Mouse (Mus musculus): ENCODE data around the gene Haao. TPM values are rescaled to one million over a fixed set of nuclear protein-coding genes. Genes with fewer than 3 reads are reported as not detected.
A peak's percentile ranks its signal among the peaks of the same experiment; 100 is the strongest.

Gene Haao
- polyA plus RNA-seq, 1 experiment from 2014 or later, result 0.31 TPM

DNA sequence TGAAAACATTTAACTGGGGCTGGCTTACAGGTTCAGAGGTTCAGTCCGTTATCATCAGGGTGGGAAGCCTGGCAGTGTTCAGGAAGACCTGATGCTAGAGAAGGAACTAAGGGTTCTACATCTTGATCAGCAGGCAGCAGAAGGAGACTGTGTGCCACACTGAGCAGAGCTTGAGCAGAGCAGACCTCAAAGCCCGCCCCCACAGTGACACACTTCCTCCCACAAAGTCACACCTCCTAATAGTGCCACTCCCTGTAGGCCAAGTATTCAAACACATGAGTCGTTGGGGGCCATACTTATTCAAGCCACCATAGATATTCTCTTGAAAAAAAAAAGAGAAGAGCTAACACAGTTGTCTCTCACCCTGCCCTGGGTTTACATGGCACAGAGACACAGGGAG, 25.9 kb downstream of the Haao start:
- Histone ChIP-seq H3K4me2 (no peak overlapping the region), H3K36me3 (no peaks in the 10 kb centered on the region), H3K4me1 (replicated peaks) (peaks cover 17% of the 10 kb centered on the region), H3K27me3 (no peaks in the 10 kb centered on the region), H3K27ac (no peak overlapping the region), H3K4me3 (no peak overlapping the region), H3K9me3 (no peaks in the 10 kb centered on the region), H3K9ac (no peak overlapping the region)
- no peak for ATAC-seq (ENCODE audit: low FRiP score)
- 94% methylated on average over 3 of the region's 3 CpGs for WGBS

DNA sequence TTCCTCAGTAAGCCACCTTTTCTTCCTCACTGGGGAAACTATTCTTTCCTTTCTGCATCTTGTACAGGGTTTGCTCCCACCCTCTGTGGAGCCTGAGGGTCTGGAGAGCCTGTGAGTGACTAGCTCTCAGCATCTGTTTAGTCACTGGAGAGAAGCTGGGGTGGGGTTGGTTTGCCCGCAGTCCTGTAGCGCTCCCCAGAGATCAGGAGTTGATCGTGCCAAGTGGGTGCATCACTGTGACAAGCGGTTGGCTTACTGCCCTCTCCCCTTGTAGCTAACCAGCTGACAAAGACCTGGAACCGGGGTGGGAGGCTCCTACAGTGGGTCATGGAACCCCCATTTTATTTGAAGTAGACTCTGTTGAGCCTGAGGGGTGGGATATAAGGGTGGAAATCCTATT, 27.1 kb downstream of the Haao start:
- Histone ChIP-seq H3K9me3 (no peaks in the 10 kb centered on the region), H3K36me3 (no peaks in the 10 kb centered on the region), H3K4me2 (no peak overlapping the region), H3K9ac (no peak overlapping the region), H3K27ac (peak overlapping the region; percentile 35; the same call in 1 of the 2 replicates), H3K4me1 (replicated peaks) (peaks cover 17% of the 10 kb centered on the region), H3K27me3 (no peaks in the 10 kb centered on the region), H3K4me3 (no peak overlapping the region)
- 56% methylated on average over 5 of the region's 5 CpGs for WGBS
- ATAC-seq (ENCODE audit: low FRiP score), result peak; percentile 28; the same call in 1 of the 2 replicates

DNA sequence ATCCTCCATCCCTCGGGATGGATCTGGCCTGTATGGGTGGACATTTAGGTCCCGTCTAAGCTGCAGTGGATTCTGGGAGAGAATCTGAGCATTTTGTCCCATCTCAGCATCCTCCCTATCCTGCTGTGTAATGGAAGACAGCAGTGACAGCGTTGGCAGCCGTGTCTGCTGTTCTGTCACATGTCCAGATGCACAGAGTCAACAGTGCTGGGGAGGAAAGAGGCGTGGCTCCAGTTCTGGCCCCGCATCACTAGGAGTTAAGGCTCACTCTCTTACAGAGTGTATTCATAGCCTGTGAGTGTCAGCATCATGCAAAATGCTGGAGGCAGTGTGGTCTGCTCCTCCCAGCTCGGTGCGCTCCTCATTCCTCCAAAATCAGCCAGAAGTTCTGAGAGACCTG, 28.3 kb downstream of the Haao start:
- no peak overlapping the region for H3K4me2 ChIP-seq
- H3K27ac ChIP-seq, result no peak overlapping the region
- no peak for ATAC-seq (ENCODE audit: low FRiP score)
- no peaks in the 10 kb centered on the region for H3K9me3 ChIP-seq
- 74% methylated on average over 8 of the region's 8 CpGs for WGBS
- H3K9ac ChIP-seq, result 0 out of 2 replicates have a peak overlapping the region, but pooled peaks have one; percentile 36
- H3K27me3 ChIP-seq, result no peaks in the 10 kb centered on the region
- peaks cover 17% of the 10 kb centered on the region for H3K4me1 ChIP-seq (replicated peaks)
- H3K4me3 ChIP-seq, result no peak overlapping the region
- no peaks in the 10 kb centered on the region for H3K36me3 ChIP-seq

DNA sequence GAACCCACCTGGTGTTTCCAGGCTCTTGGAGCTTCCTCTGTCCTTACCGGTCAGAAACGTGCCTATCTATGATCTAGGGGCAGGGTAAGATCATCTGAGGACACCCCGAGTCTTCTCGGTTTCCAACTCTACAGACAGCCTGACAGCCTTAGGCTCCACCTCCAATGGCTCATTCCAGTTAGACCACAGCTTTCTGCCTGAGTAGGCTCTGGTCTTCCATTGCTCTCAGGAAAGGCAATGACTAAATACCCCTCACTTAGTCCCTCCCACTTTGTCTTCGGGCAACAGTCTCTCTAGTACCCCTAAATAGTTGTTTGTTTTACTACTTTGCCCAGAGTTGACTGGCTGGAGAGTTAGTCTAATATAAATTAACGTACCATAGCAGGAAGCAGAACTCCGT, 30.8 kb downstream of the Haao start:
- H3K9ac ChIP-seq, result no peak overlapping the region
- no peaks in the 10 kb centered on the region for H3K9me3 ChIP-seq
- WGBS, result 93% methylated on average over 7 of the region's 7 CpGs
- no peaks in the 10 kb centered on the region for H3K27me3 ChIP-seq
- ATAC-seq (ENCODE audit: low FRiP score), result no peak
- no peak overlapping the region for H3K4me3 ChIP-seq
- peaks cover 21% of the 10 kb centered on the region for H3K4me1 ChIP-seq (replicated peaks)
- no peak overlapping the region for H3K27ac ChIP-seq
- no peak overlapping the region for H3K4me2 ChIP-seq
- H3K36me3 ChIP-seq, result peaks cover 7% of the 10 kb centered on the region; the same call in 1 of the 2 replicates

DNA sequence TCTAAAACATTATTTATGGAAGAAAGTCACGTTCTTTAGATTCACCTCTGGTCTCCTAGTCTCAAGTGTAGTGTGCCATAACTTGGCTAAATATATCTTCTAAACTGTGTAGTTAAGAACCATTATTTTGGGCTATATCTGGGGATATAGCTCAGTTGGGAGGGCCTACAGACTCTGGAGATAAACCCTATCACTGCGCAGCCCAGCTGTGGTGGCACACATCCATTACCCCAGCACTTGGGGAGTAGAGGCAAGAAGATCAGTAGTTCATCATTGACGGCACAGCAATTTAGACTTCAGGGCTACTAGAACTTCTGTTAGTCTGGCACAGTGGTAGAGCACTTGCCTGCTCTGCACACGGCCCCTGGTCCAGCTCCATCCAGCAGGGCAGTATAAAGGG, 34.7 kb downstream of the Haao start:
- Histone ChIP-seq H3K9ac (no peak overlapping the region), H3K4me3 (no peak overlapping the region), H3K4me2 (no peak overlapping the region), H3K9me3 (no peaks in the 10 kb centered on the region), H3K4me1 (replicated peaks) (peaks cover 4% of the 10 kb centered on the region; the same call in 1 of the 2 replicates), H3K27ac (no peak overlapping the region), H3K27me3 (no peaks in the 10 kb centered on the region), H3K36me3 (peaks cover 27% of the 10 kb centered on the region)
- WGBS, result 91% methylated on average over 4 of the region's 4 CpGs
- ATAC-seq (ENCODE audit: low FRiP score), result no peak

DNA sequence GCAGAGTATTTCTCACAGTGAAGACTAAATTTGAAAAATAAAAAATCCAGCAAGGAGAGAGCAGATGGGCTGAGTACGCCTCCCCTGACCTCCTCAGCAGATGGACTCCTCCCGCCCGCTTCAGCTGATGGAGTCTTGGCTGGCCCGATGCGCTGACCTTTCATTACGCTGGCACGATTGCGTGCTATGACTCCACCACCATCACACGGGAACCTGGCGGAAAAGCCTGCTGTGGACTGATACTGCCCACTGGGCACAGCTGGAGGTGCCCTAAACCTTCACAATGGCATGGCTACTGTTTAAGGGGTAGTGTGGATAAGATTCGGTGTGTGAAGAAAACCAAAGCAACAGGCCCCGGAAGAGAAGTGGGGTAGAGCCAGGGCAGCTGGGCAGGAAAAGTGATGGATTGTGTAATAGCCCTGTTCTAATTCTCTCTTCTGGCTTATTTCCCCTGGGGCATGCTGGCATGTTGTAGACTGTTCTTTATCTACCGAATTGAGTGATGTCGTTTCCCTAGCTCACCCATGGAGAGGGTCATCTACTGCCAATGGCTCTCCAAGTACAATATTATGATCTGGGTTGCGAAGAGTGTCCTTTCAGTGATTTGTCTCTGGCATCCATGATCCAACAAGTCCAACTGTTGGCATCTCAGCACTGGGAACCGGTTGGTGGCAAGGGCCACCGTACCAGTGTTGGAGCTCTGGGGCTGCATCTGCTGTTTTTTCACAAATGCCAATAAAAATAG, 35.4 kb downstream of the Haao start:
- Histone ChIP-seq H3K4me3 (no peak overlapping the region), H3K9ac (no peak overlapping the region), H3K4me1 (replicated peaks) (peaks cover 4% of the 10 kb centered on the region; the same call in 1 of the 2 replicates), H3K36me3 (peaks cover 27% of the 10 kb centered on the region), H3K27ac (no peak overlapping the region), H3K9me3 (no peaks in the 10 kb centered on the region), H3K27me3 (no peaks in the 10 kb centered on the region), H3K4me2 (no peak overlapping the region)
- ATAC-seq (ENCODE audit: low FRiP score), result no peak
- 90% methylated on average over 17 of the region's 17 CpGs for WGBS

DNA sequence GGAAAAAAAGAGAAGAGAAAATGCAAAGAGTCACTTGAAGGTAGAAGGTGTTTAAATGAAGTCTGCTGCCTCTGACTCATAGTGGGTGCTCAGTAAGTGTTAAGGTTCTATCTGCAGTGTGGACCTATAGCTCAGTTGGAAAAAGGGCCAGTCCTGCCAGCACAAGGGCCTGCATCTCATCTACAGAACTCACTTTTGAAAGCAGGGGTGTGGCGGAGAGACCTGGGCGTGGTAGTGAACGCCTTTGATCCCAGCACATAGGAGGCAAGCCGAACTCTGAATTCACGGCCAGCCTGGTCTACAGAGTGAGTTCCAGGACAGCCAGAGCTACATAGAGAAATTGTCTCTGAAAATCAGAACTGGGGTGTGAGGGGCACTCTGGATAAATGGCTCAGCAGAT, 37.5 kb downstream of the Haao start:
- Histone ChIP-seq H3K36me3 (peaks cover 39% of the 10 kb centered on the region), H3K4me1 (replicated peaks) (peaks cover 8% of the 10 kb centered on the region; the same call in 1 of the 2 replicates), H3K4me2 (no peak overlapping the region), H3K27me3 (no peaks in the 10 kb centered on the region), H3K27ac (no peak overlapping the region), H3K9me3 (no peaks in the 10 kb centered on the region), H3K9ac (no peak overlapping the region), H3K4me3 (no peak overlapping the region)
- WGBS, result 95% methylated on average over 5 of the region's 5 CpGs
- no peak for ATAC-seq (ENCODE audit: low FRiP score)

DNA sequence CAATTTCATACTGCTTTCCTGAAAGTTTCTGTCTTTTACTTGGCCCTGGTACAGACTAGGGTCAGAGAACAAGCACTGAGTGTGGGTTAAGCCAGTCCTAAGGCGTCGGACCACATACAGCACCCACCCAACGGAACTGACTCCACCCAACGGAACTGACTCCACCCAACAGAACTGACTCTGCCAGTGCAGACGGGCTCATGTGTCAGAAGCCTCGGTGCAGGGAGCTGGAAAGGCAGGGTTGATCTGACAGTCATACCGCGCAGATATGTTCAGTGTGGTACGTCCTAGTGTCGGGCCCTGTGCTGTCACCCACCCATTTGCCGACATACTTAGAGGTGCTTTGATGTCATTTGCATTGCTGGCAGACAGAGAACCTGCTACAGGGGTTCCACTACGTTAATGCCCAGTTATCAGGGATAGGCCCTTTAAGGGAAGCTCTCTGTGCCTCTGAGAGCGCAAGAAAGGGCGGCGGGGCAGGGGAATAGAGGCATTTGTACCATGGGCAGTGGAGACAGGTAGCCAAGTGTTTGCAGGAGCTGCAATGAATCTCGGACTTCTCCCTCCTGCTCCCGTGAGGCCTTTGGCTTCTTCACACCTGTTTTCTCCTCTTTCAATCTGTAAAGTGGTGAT, 38.5 kb downstream of the Haao start:
- Histone ChIP-seq H3K4me1 (replicated peaks) (peaks cover 16% of the 10 kb centered on the region), H3K36me3 (peaks cover 44% of the 10 kb centered on the region), H3K4me2 (no peak overlapping the region), H3K27ac (no peak overlapping the region), H3K4me3 (no peak overlapping the region), H3K9ac (no peak overlapping the region), H3K9me3 (no peaks in the 10 kb centered on the region), H3K27me3 (no peaks in the 10 kb centered on the region)
- ATAC-seq (ENCODE audit: low FRiP score), result no peak
- WGBS, result 91% methylated on average over 17 of the region's 17 CpGs

DNA sequence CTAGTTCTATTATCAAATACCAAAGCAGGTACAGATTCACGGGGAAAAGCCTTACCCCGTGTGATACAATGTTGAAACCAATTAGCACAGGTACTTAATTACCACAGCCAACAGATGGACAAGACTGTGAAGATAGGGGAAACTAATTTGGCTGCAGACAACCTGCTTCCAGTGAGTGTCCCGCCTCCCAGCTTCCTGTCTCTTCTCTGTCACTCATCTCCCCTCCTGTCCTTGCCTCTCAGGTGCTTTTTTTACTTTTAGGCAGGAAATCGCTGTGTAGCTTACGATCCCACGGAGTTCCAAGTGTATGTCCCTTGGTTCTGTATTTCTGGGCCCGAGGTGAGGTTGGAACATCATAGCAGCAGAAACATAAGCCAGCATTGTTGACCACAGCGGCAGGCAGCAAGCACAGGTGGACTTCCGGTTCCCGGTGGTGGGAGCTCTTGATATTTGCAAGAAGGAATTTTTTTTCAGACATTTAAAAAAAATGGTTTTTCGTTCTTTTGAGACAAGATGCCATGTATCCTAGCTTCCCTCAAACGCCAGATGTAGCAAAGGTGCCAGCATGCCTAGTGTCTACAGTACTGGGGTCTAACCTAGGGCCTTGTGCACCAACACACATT, 39.2 kb downstream of the Haao start:
- Histone ChIP-seq H3K4me2 (no peak overlapping the region), H3K27me3 (no peaks in the 10 kb centered on the region), H3K36me3 (peaks cover 48% of the 10 kb centered on the region), H3K4me3 (no peak overlapping the region), H3K27ac (no peak overlapping the region), H3K4me1 (replicated peaks) (peaks cover 24% of the 10 kb centered on the region), H3K9me3 (no peaks in the 10 kb centered on the region), H3K9ac (no peak overlapping the region)
- no peak for ATAC-seq (ENCODE audit: low FRiP score)
- 92% methylated on average over 12 of the region's 12 CpGs for WGBS

DNA sequence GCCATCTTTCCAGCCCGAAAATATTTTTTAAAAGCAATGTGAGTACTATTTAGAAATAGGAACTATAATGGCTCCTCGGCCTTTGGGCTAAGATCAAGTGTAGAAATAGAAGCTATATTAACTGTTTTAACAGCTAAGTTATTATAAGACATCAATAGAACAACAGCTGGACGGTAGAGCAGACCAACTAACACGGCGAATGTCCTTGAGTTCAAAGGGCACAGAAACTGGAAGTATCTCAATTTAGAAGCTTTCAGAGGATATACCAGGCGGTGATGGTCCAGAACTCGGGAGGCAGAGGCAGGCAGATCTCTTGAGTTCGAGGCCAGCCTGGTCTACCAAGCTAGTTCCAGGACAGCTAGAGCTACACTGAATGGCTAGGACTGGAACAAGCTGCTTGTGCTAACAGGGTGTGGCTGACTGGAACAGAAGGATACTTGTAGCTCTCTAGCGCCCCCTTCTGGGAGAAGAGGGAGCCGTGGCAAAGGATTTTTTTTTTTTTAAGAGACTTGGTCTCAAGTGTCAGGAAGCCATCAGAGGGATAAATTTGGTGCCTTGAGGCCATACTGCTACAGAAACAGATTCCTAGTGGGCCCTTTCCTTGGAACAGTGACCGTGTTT, 39.9 kb downstream of the Haao start:
- no peak for ATAC-seq (ENCODE audit: low FRiP score)
- H3K27me3 ChIP-seq, result no peaks in the 10 kb centered on the region
- no peaks in the 10 kb centered on the region for H3K9me3 ChIP-seq
- no peak overlapping the region for H3K4me3 ChIP-seq
- no peak overlapping the region for H3K27ac ChIP-seq
- WGBS, result 76% methylated on average over 11 of the region's 11 CpGs
- H3K36me3 ChIP-seq, result peaks cover 53% of the 10 kb centered on the region
- no peak overlapping the region for H3K4me2 ChIP-seq
- no peak overlapping the region for H3K9ac ChIP-seq
- peaks cover 25% of the 10 kb centered on the region for H3K4me1 ChIP-seq (replicated peaks)

DNA sequence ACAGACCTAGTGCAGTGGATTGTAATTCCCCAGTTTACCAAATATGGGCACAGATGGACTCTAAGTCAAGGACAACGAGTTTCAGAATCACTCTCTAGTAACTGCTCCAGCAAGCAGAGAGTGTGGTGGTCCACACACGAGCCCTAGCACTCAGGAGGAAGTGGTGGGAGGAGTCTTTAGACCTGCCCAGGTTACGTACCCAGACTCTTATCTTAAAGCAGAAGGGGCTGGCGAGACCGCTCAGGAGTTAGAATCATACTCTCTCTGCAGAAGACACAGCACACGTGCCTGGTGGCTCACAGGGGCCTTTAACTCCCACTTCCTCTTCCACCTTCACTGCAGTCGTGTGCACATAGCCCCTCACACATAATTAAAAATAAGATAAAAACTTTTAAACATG, 40.4 kb downstream of the Haao start:
- Histone ChIP-seq H3K27me3 (no peaks in the 10 kb centered on the region), H3K9me3 (no peaks in the 10 kb centered on the region), H3K9ac (no peak overlapping the region), H3K4me2 (no peak overlapping the region), H3K36me3 (peaks cover 50% of the 10 kb centered on the region), H3K27ac (no peak overlapping the region), H3K4me1 (replicated peaks) (peaks cover 22% of the 10 kb centered on the region), H3K4me3 (no peak overlapping the region)
- ATAC-seq (ENCODE audit: low FRiP score), result no peak
- 85% methylated on average over 7 of the region's 7 CpGs for WGBS

DNA sequence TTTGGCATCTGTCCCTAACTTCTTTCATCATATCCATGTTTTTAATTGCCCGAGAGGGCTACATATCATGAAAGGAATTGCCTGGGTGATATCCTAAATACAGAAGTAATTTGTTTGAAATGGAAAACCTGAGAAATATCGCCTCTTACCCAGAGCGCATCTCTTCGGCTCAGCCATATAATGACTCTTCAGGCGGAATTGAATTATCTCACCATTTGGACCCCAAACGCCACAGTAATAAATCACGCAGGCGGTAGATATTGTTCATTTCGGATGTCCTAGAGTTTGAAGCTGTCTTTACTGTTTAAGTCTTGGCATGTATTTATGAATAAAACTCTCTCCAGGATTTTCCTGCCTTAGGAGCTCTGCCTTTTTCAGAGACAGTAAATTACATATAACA, 42.7 kb downstream of the Haao start:
- Histone ChIP-seq H3K27ac (peak overlapping the region; percentile 64; the same call in 1 of the 2 replicates), H3K36me3 (peaks cover 50% of the 10 kb centered on the region), H3K4me3 (no peak overlapping the region), H3K9me3 (no peaks in the 10 kb centered on the region), H3K4me1 (replicated peaks) (peaks cover 21% of the 10 kb centered on the region), H3K4me2 (no peak overlapping the region), H3K9ac (no peak overlapping the region), H3K27me3 (no peaks in the 10 kb centered on the region)
- no peak for ATAC-seq (ENCODE audit: low FRiP score)
- 79% methylated on average over 9 of the region's 9 CpGs for WGBS

Measured in hindbrain, embryonic 13.5 days (tissue).